Mouse (Mus musculus) embryo, embryonic 11 days (tissue): Measurements from ENCODE around the gene Gpnmb.

ENCODE experiments used
- DNase-seq: peaks from one replicate; pipeline ENCODE4 v3.0.0-alpha.2; 2015

Gene Gpnmb

DNA sequence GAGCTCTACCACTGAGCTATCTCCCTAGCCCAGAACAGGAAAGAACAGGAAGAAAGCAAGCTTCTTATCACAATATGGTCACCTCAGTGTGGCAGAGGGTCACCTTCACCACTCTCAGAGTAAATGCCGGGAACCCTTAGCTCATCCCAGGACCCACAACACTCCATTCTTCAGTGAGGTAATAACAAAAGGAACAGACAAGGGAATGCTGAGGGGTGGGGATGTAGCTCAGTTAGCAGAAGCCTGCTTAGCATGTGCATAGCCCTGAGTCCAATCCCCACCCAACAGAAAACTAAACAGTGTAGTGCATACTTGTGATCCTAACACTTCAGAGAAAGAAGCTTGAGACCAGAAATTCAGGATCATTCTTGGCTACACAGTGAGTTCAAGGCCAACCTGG, 62.7 kb downstream of the Gpnmb start:
- DNase-seq = no peak

DNA sequence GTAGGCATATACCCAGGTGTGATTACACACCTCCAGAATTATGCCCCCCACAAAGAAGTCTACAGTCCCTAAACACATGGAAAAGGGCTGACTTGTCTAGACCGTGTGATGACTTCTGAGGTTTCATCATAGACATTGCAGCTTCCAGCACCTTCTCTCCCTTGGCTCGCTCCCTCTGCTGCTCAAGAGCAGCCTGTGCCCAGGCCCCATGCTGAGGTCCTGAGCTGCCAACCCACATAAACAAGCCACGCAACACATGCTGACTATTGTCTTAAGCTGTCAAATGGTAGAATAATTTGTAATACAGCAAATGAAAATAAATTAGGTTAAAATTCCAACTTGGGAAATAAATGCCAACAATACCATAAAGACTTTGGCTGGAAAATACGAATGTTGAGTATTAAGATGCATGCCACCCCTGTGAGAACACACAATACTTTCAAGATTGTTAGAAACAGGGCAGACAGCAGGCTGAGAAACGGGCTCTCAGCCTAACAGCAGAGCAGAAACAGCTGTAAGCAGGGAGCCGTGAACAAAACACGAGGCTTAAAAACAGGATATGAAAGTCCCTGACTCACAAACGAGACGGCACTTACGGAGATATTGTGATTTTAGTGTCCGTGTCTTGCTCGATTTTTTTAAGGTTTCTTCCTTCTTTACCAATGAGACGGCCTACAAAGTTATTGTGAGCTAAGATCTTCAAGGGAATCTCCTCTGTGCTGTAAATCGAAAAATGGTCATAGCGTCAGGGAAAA, 70.6 kb downstream of the Gpnmb start:
- DNase-seq = no peak

DNA sequence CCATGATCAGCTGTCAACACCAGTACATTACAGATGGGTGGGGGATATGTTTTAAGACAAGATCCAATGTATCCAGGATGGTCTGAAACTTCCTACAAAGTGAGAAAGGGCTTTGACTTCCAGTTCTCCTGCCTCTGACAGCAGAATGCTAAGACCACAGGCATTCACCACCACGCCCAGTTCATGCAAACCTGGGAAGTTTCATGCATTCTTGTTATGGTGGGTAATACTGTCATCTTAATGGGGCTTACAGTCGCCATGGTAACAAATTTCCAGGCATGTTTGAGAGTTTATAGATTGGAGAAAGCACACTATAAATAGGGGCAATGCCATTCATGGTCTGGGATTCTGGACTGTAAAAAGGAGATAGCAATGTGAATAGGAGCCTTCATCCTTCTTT, 72.8 kb downstream of the Gpnmb start:
- DNase-seq = no peak

DNA sequence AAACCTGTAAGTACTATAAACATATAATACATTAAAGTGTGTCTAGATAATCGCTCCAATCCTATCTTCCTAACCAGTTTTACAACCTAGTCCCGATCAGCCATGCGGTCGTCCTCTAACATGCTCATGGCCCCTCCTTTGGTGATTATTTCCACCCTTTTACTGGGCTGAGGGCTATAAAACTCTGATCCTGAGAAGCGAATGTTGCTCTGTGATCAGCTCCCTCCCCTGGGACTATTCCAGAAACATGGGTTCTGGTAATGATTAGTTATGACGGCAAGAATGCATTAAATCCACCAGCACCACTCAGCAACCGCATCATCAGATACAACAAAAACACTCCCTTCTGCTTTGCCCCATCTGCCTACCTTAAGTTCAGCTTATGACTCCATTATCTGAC, 77.5 kb downstream of the Gpnmb start:
- no peak for DNase-seq

DNA sequence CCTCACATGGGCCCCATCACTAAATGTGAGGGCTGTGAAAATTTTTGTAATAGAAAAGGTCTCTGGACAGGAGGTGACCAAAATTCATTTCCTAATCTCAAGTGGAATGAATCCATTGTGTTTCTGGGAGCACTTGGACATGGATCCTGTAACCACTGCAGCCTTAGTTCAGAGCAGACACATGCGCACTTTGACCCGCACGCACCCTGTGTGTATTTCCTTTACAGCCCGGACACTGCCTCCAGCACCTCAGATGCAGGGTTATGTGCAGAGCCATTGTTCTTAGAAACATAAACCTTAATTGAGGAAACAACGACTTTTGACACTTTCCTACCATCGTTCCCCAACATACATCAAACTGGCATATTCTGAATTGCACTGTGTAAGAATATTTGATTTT, 78.1 kb downstream of the Gpnmb start:
- DNase-seq = no peak

DNA sequence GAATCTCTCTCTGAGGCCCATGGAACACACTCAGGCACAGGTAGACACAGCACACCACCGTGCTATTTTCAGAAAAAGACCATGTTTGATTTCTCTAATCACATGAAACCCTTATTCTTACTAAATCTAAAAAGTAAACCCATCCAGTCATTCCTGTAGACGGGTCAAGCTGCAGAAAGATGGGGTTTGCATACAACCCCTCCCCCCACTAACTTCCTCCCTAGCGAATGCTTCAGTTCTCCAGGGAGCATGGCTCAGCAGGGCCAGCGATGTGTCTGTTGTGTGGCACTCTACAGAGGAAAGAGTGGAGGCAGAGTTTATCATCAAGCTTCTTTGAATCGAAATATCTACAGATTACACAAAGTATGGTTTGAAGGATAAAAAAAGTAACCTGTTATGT, 79.2 kb downstream of the Gpnmb start:
- DNase-seq = no peak

DNA sequence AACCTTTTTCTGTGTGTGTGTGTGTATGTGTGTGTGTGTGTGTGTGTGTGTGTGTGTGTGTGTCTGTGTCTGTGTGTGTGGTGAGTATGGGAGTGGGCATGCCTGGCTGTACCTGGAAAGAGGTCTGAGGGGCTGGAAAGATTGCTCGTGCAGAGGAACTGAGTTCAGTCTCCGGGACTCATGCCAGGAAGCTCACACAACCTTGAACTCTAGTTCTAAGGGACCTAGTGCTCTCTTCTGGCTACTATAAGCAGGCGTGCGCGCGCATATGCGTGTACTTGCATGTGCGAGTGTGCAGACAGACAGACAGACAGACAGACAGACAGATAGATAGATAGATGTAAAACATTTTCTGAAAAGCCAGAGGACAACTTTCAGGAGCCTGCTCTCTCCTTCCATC, 79.9 kb downstream of the Gpnmb start:
- no peak for DNase-seq

DNA sequence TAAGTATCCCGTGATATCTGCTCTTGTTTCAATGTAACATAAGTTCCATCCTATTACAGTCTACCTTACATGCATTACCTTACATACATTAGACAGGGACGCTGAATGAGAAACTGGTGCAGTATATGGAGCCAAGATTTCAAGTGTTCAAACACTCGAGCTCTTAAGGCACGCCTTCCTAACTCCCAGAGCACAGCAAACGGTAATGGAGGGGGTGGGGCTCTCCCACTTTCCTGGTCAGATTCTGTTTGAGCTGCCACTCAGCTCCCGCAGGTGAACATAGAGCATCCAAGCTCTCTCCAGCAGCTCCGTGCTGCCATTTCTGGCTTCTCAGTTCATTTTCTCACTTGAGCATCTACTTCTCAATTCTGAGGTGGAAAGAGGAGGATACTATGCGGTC, 82.1 kb downstream of the Gpnmb start:
- DNase-seq = no peak

DNA sequence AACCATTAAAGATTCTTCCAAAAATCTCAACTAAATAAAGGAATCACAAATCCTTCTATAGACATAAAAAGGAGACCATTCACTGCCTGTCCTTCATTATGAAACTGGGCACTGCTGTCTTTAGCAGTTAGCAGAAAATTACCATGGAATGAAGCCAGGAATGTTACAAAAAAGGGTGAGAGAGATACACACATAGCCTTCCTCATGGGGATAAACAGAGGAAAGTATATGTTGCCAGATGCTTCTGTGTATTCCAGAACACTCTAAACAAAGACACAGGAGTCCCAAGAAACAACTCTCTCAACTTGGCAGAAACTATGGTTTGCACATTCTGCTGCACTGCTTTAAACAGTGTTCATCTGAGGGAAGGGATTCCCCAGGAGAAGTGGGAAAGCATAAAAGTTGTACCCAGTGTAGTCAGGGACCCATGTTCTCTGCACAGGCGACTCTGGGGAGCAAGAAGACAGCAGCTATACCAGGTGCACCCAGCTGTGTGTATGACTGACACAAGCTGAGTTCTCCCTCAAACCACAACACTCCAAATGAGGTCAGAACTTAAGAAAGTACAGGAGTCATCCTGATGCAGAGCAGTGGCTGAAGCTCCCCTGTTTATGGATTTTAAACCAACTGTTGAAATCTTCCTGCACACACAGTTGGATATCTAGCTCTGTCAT, 83.3 kb downstream of the Gpnmb start:
- no peak for DNase-seq

DNA sequence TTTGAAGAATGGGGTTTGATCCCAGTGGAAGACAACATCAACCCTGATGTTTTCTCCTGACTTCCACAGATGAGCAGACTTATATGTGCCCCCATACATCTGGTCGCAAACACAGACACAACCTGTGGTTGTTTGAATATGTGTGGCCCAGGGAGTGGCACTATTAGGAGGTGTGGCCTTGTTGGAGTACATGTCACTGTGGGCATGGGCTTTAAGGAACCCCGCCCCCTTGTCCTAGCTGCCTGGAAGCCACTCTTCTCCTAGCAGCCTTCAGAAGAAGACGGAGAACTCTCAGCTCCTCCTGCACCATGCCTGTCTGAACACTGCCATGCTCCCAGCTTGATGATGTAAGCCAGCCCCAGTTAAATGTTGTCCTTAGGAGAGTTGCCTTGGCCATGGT, 84.0 kb downstream of the Gpnmb start:
- DNase-seq = no peak
